Mouse (Mus musculus) spleen, postnatal 0 days (tissue): ENCODE results near the gene Snx12. TPM values are rescaled to one million over a fixed set of nuclear protein-coding genes. Genes with fewer than 3 reads are reported as not detected.

Source experiments
- polyA plus RNA-seq: library from polyadenylated mRNA; unstranded; fragments of >200 nt; fragmentation: Nextera tagmentation; extraction: Ambion mirVana; gene quantifications from 2 replicates; pipeline ENCODE4 v1.2.1, GENCODE M21; 2015

Gene Snx12
- polyA plus RNA-seq: 19.6 and 23.3 TPM in 2 replicates

GRCm38 (mm10) chrX:101221834-101222795, at the start of gene Snx12:
Snx12 (minus strand) TSS chrX:101222563.

GRCm38 (mm10) chrX:101268755-101269124, 46.4 kb upstream of the Snx12 start, which contains the start of gene Gm20489:
Gm20489 (minus strand) TSS chrX:101269023.

GRCm38 (mm10) chrX:101268025-101268754, 45.8 kb upstream of the Snx12 start, which contains the start of gene Il2rg:
Il2rg (minus strand) TSS chrX:101268255.

GRCm38 (mm10) chrX:101263892-101264291, 41.5 kb upstream of the Snx12 start, which contains the start of gene Gm614:
Gm614 (minus strand) TSS chrX:101263992.

GRCm38 (mm10) chrX:101253952-101254729, 31.8 kb upstream of the Snx12 start, which contains the start of gene Foxo4:
Foxo4 (plus strand) TSS chrX:101254528.

GRCm38 (mm10) chrX:101085920-101086319, 136.4 kb downstream of the Snx12 start, which contains the start of gene Slc7a3:
Slc7a3 (minus strand) TSS chrX:101086020.

GRCm38 (mm10) chrX:101059541-101059940, 162.8 kb downstream of the Snx12 start, which contains the start of gene Tex11:
Tex11 (minus strand) TSS chrX:101059667.

Other genes with a start within 250 kb of the Snx12 start
- not detected in 2 replicates for gene Tex11, start 162.9 kb downstream of the Snx12 start, polyA plus RNA-seq
- gene Slc7a3, start 136.5 kb downstream of the Snx12 start, polyA plus RNA-seq: 0.15 and 0.22 TPM in 2 replicates
- gene Foxo4, start 32.0 kb upstream of the Snx12 start, polyA plus RNA-seq: 3.0 and 3.2 TPM in 2 replicates
- gene Gm614, start 41.4 kb upstream of the Snx12 start, polyA plus RNA-seq: 0.28 and 0.41 TPM in 2 replicates
- 18.7 and 27.4 TPM in 2 replicates for gene Il2rg, start 45.7 kb upstream of the Snx12 start, polyA plus RNA-seq
- not detected in 2 replicates for gene Gm20489, start 46.5 kb upstream of the Snx12 start, polyA plus RNA-seq
- 30.2 and 30.7 TPM in 2 replicates for gene Med12, start 51.5 kb upstream of the Snx12 start, polyA plus RNA-seq
- gene Nlgn3, start 76.6 kb upstream of the Snx12 start, polyA plus RNA-seq: 0.32 and 0.58 TPM in 2 replicates
- gene Gjb1, start 153.8 kb upstream of the Snx12 start, polyA plus RNA-seq: 0.19 TPM in 1 of 2 replicates, not detected in the other
- gene Zmym3, start 198.3 kb upstream of the Snx12 start, polyA plus RNA-seq: 6.9 and 9.5 TPM in 2 replicates
- gene Nono, start 206.8 kb upstream of the Snx12 start, polyA plus RNA-seq: 139 and 141 TPM in 2 replicates
- gene Itgb1bp2, start 226.5 kb upstream of the Snx12 start, polyA plus RNA-seq: 0.46 and 0.73 TPM in 2 replicates